21 mouse cellular contexts compared by ENCODE assay signal in the genomic region with DNA sequence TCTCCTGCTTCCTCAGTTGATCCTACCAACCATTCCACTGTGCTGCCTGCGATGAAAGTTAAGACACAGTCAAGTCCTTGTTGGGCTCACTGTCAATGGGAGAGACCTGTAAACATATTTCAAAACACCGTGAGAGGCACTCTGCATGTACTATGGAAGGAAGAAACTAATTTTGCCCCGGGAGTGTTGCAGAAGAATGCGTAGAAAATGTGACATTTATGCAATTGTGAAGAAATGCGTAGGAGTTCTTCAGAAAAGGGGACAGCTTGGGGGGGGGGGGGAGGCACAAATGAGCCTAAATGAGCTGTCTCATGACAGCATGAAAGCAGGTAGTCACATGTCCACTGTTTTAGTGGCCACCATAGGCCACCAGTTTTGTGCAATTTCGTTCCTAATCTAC. TPM values are rescaled to one million over a fixed set of nuclear protein-coding genes. Genes with fewer than 3 reads are reported as not detected.
"Had no signal": no experiment of that assay in that cellular context is flagged by ENCODE, and none has a peak within 500 bp of the region (broad histone marks: within the 10 kb centered on the region; RNA-seq: fewer than 3 reads in every experiment).

No protein-coding gene starts in this region.

- ATAC-seq: liver, embryonic 12.5 days; liver, postnatal 0 days; lung, postnatal 0 days; midbrain, embryonic 13.5 days; midbrain, embryonic 15.5 days; midbrain, embryonic 16.5 days had no signal

- DNase-seq: left cerebral cortex, postnatal 4 days; liver; liver, embryonic 13.5 days; liver, postnatal 0 days; lung, adult 18-20 months; lung, adult 2 months; lung, embryonic 14.5 days; lung, postnatal 10 days; lung, postnatal 14 days; lung, postnatal 36 days; lung, postnatal 4 days; midbrain, embryonic 14.5 days had no signal

RNA-seq across cellular contexts. Expression of gene Cacnb4, which starts 25.1 kb away (rescaled TPM):
- total RNA-seq: liver, adult 2 months; megakaryocyte progenitor cell, adult 5-6 weeks; megakaryocyte, adult 5-6 weeks; monocyte, adult 5-6 weeks had no signal
